Mouse (Mus musculus): ENCODE measurements around the gene Appbp2.

GRCm38 (mm10) chr11:85196046-85196445 lies 38.9 kb downstream of the Appbp2 start:
- TF ChIP-seq CTCF (IDR thresholded peaks at IDR 0.05; ENCODE audit: low read depth, low read length) (no peak), POLR2A (IDR thresholded peaks at IDR 0.05; ENCODE audit: borderline replicate concordance, low read depth, low read length) (no peak)
